Mouse (Mus musculus) embryonic facial prominence, embryonic 11.5 days (tissue): ENCODE results near the gene Suco. TPM values are rescaled to one million over a fixed set of nuclear protein-coding genes. Genes with fewer than 3 reads are reported as not detected.

Source experiments
- ATAC-seq: fragments of 200-750 bp; cut with Nextera tagmentation; replicated peaks from 2 replicates; pipeline ENCODE4 v1.8.0; 2017; ENCODE audit warnings: low read depth; ENCODE audit not compliant: insufficient number of reproducible peaks, low FRiP score, low TSS enrichment
- DNase-seq: peaks from one replicate; pipeline ENCODE4 v3.0.0-alpha.2; 2015; ENCODE audit warnings: low spot score
- H3K27ac ChIP-seq: fragments of 300-500 bp; sonication (generic); replicated peaks from 2 replicates; pipeline ENCODE4 v1.5.1; 2014; ENCODE audit warnings: mild to moderate bottlenecking, low read depth, low read length, control low read depth
- H3K27me3 ChIP-seq: fragments of 300-500 bp; sonication (generic); 2 replicates; pipeline ENCODE4 v1.6.1; 2014; ENCODE audit warnings: mild to moderate bottlenecking, low read length, moderate library complexity, mixed read lengths; ENCODE audit not compliant: control insufficient read depth, insufficient read depth
- H3K36me3 ChIP-seq: fragments of 300-500 bp; sonication (generic); replicated peaks from 2 replicates; pipeline ENCODE4 v1.6.1; 2014; ENCODE audit warnings: low read depth, mild to moderate bottlenecking, low read length, moderate library complexity, mixed read lengths; ENCODE audit not compliant: control insufficient read depth, insufficient read depth
- H3K4me1 ChIP-seq: fragments of 300-500 bp; sonication (generic); 2 replicates; pipeline ENCODE4 v1.6.1; 2014; ENCODE audit warnings: low read length, mixed read lengths; ENCODE audit not compliant: control insufficient read depth, insufficient read depth
- H3K4me2 ChIP-seq: fragments of 300-500 bp; sonication (generic); 2 replicates; pipeline ENCODE4 v1.6.1; 2014; ENCODE audit warnings: low read depth, mild to moderate bottlenecking, control low read depth, low read length, moderate library complexity
- H3K4me3 ChIP-seq: fragments of 300-500 bp; sonication (generic); 2 replicates; pipeline ENCODE4 v1.5.1; 2014; ENCODE audit warnings: low read depth, low read length, control low read depth
- H3K9ac ChIP-seq: fragments of 300-500 bp; sonication (generic); replicated peaks from 2 replicates; pipeline ENCODE4 v1.6.1; 2014; ENCODE audit warnings: mild to moderate bottlenecking, control low read depth, low read length
- H3K9me3 ChIP-seq: fragments of 300-500 bp; sonication (generic); replicated peaks from 2 replicates; pipeline ENCODE4 v1.6.1; 2016; ENCODE audit warnings: mild to moderate bottlenecking, low read length, inconsistent platforms, mixed read lengths; ENCODE audit not compliant: control insufficient read depth
- WGBS: fragments of 180-500 bp; shearing (Covaris S2); extraction: QIAGEN DNeasy Blood & Tissue Kit; methylation state at CpG from one replicate; pipeline ENCODE4 v1.1.7; 2014; 5-methylcytosine and 5-hydroxymethylcytosine counted together
- polyA plus RNA-seq: library from polyadenylated mRNA; unstranded; fragments of >200 nt; fragmentation: Nextera tagmentation; extraction: Ambion mirVana; gene quantifications from 2 replicates; pipeline ENCODE4 v1.2.1, GENCODE M21; 2014

The Suco gene
- polyA plus RNA-seq, 1 experiment from 2014 or later = 30.5 TPM

DNA sequence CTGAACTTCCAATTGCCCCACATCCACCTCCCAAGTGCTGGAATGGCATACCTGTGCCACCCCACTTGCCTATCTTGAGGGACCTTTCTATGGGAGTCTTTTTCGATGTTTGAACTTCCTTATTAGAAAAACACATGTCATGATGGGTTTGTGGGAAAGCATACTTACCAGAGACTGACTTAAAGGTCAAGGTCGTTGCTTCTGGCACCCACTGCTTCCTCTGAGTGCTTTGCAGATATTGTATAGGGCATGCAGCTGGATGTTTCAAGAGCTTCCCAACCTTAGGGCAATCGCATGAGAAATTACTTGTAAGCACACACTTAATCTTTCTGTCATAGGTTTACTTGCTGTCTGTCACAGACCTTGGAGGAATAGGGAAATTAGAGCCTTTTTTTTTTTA, 83.2 kb downstream of the Suco start:
- ATAC-seq (no peak), DNase-seq (no peak)
- no peaks in the 10 kb centered on the region for H3K36me3 ChIP-seq
- H3K27ac ChIP-seq = no peak overlapping the region
- H3K9ac ChIP-seq = no peak overlapping the region
- H3K4me1 ChIP-seq = no peaks in the 10 kb centered on the region
- no peak overlapping the region for H3K4me2 ChIP-seq
- H3K27me3 ChIP-seq = no peaks in the 10 kb centered on the region
- no peaks in the 10 kb centered on the region for H3K9me3 ChIP-seq
- WGBS = 73% methylated on average over 3 of the region's 3 CpGs
- no peak overlapping the region for H3K4me3 ChIP-seq

DNA sequence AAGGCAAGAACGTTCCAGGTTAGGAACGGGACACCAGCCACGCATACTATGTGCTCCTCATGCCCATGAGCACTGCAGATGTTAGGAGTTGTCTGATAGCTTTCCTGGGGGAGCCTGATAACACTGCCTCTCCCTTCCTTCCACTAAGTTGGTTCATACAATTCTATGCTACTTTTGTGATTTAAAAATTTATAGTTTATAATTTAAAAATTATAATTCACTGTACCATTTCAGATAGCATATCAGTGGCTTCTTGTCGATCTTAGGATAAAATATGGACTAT, 83.9 kb downstream of the Suco start:
- H3K4me1 ChIP-seq = no peaks in the 10 kb centered on the region
- 93% methylated on average over 4 of the region's 4 CpGs for WGBS
- no peak overlapping the region for H3K4me2 ChIP-seq
- ATAC-seq = no peak
- H3K9ac ChIP-seq = no peak overlapping the region
- H3K27me3 ChIP-seq = no peaks in the 10 kb centered on the region
- H3K9me3 ChIP-seq = no peaks in the 10 kb centered on the region
- DNase-seq = no peak
- no peak overlapping the region for H3K4me3 ChIP-seq
- no peak overlapping the region for H3K27ac ChIP-seq
- no peaks in the 10 kb centered on the region for H3K36me3 ChIP-seq

DNA sequence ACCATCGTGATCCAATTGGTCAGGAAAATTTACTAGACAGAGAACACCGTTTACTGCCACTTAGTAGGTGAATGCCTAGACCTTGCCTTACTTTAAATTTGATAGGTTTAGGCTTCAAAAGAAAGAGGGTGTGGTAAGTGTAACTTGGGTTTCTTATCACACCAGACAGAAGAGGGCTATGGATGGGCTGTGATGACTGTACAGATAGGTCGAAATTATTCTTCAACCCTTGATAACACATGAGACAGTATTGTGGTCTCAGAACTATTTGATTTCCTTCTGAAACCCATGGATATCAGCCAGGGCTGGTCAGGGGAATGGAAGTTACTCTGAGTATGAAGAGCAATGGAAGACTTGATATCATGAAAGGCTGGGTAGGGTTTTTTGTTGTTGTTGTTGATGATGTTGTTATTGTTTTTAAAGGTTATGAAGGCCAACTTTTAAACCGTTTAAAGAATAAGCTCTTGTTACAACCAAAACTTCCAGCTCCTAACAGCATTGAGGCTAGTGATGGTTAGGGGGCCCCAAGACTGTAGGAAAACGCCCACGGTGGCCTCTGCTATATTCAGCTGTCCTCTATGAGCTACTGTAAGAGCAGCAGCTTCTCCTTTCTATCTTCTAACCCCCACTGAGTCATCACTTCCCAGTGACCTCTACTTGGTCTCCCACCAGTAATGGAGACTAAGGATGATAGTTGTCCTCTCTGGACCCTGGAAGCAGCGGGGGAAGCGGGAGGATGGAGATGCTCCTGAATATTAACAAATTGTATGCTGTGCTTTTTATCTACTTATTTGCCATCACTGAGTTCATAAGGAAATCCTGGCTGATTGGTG, 84.4 kb downstream of the Suco start:
- Histone ChIP-seq H3K36me3 (no peaks in the 10 kb centered on the region), H3K9me3 (no peaks in the 10 kb centered on the region), H3K27me3 (no peaks in the 10 kb centered on the region), H3K4me1 (no peaks in the 10 kb centered on the region), H3K4me2 (no peak overlapping the region), H3K4me3 (no peak overlapping the region), H3K9ac (no peak overlapping the region), H3K27ac (no peak overlapping the region)
- 88% methylated on average over 8 of the region's 8 CpGs for WGBS
- no peak for ATAC-seq
- no peak for DNase-seq

DNA sequence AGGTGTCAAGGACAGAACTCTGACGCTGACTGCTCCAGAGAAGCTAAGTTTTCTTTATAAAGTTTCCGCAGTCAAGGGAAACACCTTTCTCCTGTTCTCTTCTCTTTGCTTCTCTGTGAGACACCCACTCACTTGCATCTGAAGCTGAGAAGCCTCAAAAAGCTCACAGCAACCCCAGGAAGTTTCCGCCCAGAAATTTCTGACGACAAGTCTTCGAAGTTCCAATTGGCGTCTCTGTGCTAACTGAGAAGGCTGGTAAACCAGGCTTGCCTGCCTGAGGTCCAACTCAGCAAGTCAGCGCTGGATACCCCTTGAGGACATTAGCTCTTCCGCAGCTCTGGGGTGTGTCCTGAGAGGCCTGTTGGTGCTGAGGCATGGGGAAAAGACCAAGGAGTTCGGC, 88.1 kb downstream of the Suco start, which contains the start of gene Fasl:
TSS of gene Fasl (minus strand) at position 157 of the 400 bp plus-strand sequence.
- DNase-seq (no peak), ATAC-seq (no peak)
- Histone ChIP-seq H3K4me2 (no peak within 1 kb of the TSS), H3K4me1 (no peaks in the 10 kb centered on the region), H3K36me3 (no peaks in the 10 kb centered on the region), H3K9me3 (no peaks in the 10 kb centered on the region), H3K4me3 (no peak within 1 kb of the TSS), H3K9ac (no peak within 1 kb of the TSS), H3K27me3 (no peaks in the 10 kb centered on the region), H3K27ac (no peak within 1 kb of the TSS)
- 85% methylated on average over 9 of the region's 9 CpGs for WGBS

DNA sequence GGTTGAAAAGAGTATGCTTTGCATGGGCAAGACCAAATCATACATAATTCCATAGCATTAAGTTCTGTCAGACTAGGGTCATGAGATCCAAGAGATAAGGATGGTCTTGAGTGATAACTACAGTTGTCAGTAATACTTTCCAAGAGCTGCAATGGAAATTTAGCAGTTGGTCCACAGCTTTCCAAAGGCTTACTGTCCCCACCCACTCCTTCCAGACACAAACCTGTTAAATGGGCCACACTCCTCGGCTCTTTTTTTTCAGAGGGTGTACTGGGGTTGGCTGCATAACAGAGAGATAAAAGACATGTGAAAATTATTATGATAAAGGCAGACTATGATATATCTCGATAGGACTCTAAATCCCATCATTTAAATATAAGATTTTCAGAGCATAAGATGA, 93.8 kb downstream of the Suco start:
- no peaks in the 10 kb centered on the region for H3K36me3 ChIP-seq
- no peaks in the 10 kb centered on the region for H3K4me1 ChIP-seq
- DNase-seq (no peak), ATAC-seq (no peak)
- WGBS = 77% methylated on average over 2 of the region's 2 CpGs
- no peak overlapping the region for H3K4me3 ChIP-seq
- no peaks in the 10 kb centered on the region for H3K27me3 ChIP-seq
- H3K9me3 ChIP-seq = no peaks in the 10 kb centered on the region
- H3K27ac ChIP-seq = no peak overlapping the region
- no peak overlapping the region for H3K9ac ChIP-seq
- H3K4me2 ChIP-seq = no peak overlapping the region

DNA sequence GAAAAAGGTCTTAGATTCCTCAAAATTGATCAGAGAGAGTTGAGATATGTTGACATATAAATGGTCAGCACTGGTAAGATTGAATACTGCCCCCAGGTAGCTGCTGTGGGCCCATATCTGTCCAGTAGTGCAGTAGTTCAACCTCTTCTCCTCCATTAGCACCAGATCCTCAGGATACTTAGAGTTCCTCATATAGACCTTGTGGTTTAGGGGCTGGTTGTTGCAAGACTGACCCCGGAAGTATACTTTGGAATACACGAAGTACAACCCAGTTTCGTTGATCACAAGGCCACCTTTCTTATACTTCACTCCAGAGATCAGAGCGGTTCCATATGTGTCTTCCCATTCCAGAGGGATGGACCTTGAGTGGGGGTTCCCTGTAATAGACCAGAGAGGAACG, 94.9 kb downstream of the Suco start:
- Histone ChIP-seq H3K4me1 (no peaks in the 10 kb centered on the region), H3K27ac (no peak overlapping the region), H3K36me3 (no peaks in the 10 kb centered on the region), H3K27me3 (no peaks in the 10 kb centered on the region), H3K4me3 (no peak overlapping the region), H3K9me3 (no peaks in the 10 kb centered on the region), H3K4me2 (no peak overlapping the region), H3K9ac (no peak overlapping the region)
- no peak for DNase-seq
- ATAC-seq = no peak
- 85% methylated on average over 5 of the region's 5 CpGs for WGBS

DNA sequence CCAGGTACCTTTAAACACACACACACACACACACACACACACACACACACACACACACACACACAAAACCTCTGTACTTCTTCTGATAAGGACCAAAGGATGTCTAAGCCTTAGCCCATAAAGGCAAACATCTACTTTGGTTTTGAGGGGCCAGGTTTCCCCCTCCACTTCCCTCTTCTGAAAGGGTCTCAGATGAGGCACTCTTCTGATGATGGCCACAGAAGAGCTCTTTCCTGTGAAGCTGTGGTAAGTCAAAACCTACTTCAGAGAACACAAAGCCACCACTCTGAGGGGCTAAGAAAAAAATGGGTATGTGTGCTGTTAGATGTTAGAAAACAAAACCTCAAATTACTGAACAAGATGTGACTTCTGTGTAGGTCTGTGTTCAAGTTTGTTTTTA, 97.4 kb downstream of the Suco start:
- Histone ChIP-seq H3K4me3 (no peak overlapping the region), H3K4me1 (no peaks in the 10 kb centered on the region), H3K9me3 (no peaks in the 10 kb centered on the region), H3K27ac (no peak overlapping the region), H3K9ac (no peak overlapping the region), H3K27me3 (no peaks in the 10 kb centered on the region), H3K4me2 (no peak overlapping the region), H3K36me3 (no peaks in the 10 kb centered on the region)
- DNase-seq (no peak), ATAC-seq (no peak)

DNA sequence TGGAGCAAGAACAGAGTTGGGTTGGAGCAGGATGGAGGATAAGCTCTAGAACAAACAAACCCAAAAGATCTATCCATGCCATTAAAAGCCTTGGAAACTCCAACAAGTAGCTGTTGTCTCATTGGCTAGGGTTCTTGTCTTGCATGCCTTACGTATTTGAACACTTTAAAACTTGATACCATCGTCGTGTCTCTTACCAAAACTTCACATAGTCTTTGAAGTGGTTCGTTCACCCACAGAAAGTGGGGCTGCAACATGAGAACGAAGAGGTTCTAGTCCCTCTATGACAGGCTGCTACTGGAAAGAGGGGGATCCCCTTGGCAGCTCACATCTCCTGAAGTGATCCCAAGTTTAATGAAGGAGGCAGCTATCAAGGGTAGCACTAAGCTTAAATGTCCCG, 101.3 kb downstream of the Suco start:
- H3K9ac ChIP-seq = no peak overlapping the region
- DNase-seq (no peak), ATAC-seq (no peak)
- H3K9me3 ChIP-seq = no peaks in the 10 kb centered on the region
- 79% methylated on average over 6 of the region's 6 CpGs for WGBS
- no peaks in the 10 kb centered on the region for H3K36me3 ChIP-seq
- H3K4me1 ChIP-seq = no peaks in the 10 kb centered on the region
- H3K4me3 ChIP-seq = no peak overlapping the region
- H3K27me3 ChIP-seq = no peaks in the 10 kb centered on the region
- H3K4me2 ChIP-seq = no peak overlapping the region
- H3K27ac ChIP-seq = no peak overlapping the region
